Mouse (Mus musculus) intestine, embryonic 15.5 days (tissue): Measurements from ENCODE around the gene 4930402K13Rik. TPM values are rescaled to one million over a fixed set of nuclear protein-coding genes. Genes with fewer than 3 reads are reported as not detected.
"Not testable (repeated sequence)": the region's sequence is repeated elsewhere in the genome, so short reads cannot be mapped to it uniquely, and the experiment has no call there.

Experiments
- ATAC-seq: fragments of 200-750 bp; cut with Nextera tagmentation; 2 replicates; pipeline ENCODE4 v1.8.0; 2017; ENCODE audit warnings: moderate TSS enrichment, moderate library complexity
- H3K27ac ChIP-seq: fragments of 300-500 bp; sonication (generic); 2 replicates; pipeline ENCODE4 v1.5.1; 2015; ENCODE audit warnings: mild to moderate bottlenecking, inconsistent platforms
- H3K27me3 ChIP-seq: fragments of 300-500 bp; sonication (generic); replicated peaks from 2 replicates; pipeline ENCODE4 v1.6.1; 2015; ENCODE audit warnings: inconsistent platforms
- H3K36me3 ChIP-seq: fragments of 300-500 bp; sonication (generic); 2 replicates; pipeline ENCODE4 v1.6.1; 2015; ENCODE audit warnings: inconsistent platforms
- H3K4me1 ChIP-seq: fragments of 300-500 bp; sonication (generic); replicated peaks from 2 replicates; pipeline ENCODE4 v1.6.1; 2015; ENCODE audit warnings: inconsistent platforms
- H3K4me2 ChIP-seq: fragments of 300-500 bp; sonication (generic); replicated peaks from 2 replicates; pipeline ENCODE4 v1.6.1; 2015; ENCODE audit warnings: mild to moderate bottlenecking, inconsistent platforms
- H3K4me3 ChIP-seq: fragments of 300-500 bp; sonication (generic); replicated peaks from 2 replicates; pipeline ENCODE4 v1.5.1; 2015; ENCODE audit warnings: inconsistent platforms
- H3K9ac ChIP-seq: fragments of 300-500 bp; sonication (generic); 2 replicates; pipeline ENCODE4 v1.6.1; 2015; ENCODE audit warnings: inconsistent platforms
- H3K9me3 ChIP-seq: fragments of 300-500 bp; sonication (generic); 2 replicates; pipeline ENCODE4 v1.6.1; 2016; ENCODE audit warnings: inconsistent platforms
- WGBS: fragments of 180-500 bp; shearing (Covaris S2); methylation state at CpG from one replicate; pipeline ENCODE4 v1.1.7; 2015; 5-methylcytosine and 5-hydroxymethylcytosine counted together
- polyA plus RNA-seq: library from polyadenylated mRNA; unstranded; fragments of >200 nt; fragmentation: Nextera tagmentation; extraction: Ambion mirVana; gene quantifications from 2 replicates; pipeline ENCODE4 v1.2.1, GENCODE M21; 2015

Gene 4930402K13Rik
- not detected in 2 replicates for polyA plus RNA-seq

DNA sequence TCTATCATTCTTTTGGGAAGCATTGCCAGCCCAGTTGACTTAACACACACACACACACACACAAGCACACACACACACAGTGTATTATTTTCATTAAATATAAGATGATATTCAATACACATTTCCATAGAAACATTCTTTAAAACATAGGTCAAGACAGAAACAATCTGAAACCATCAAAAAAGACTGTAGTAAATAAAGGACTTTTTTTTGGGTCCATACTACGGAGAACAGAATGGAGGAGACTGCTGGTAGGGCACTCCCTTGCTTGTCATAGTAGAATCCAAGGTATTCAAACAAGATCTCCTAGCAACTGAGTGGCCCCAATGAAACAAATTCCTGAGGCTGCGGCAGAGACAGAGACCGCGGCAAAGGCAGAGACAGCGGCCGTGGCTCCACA is at the start of gene 4930402K13Rik:
4930402K13Rik (plus strand) TSS at position 301 of the 400 bp plus-strand sequence.
- Histone ChIP-seq H3K27me3 (no peaks in the 10 kb centered on the region), H3K4me3 (no peak within 1 kb of the TSS), H3K27ac (no peak within 1 kb of the TSS), H3K9me3 (no peaks in the 10 kb centered on the region), H3K36me3 (no peaks in the 10 kb centered on the region), H3K9ac (no peak within 1 kb of the TSS), H3K4me2 (no peak within 1 kb of the TSS), H3K4me1 (no peaks in the 10 kb centered on the region)
- 93% methylated on average over 6 of the region's 6 CpGs for WGBS
- ATAC-seq = no peak

DNA sequence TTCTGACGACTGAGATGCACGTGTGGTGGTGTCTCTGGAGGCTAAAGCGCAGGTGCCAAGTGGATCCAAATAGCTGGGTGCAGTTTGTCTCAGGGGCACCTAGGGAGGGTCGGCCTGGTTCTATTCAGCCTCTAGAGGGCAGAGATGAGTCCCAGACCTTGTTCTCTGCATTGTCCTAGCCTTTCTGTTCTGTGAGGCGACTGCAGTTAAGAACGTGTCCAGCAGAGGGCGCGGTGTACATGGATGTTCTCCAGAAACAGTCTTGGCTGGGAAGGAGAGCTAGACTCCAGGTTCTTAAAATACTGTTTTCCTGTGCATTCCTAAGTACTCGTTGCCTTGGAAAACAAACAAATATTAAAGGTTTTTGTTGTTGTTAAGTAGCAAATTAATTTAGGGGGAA is 43.4 kb upstream of the 4930402K13Rik start:
- not testable (repeated sequence) for H3K36me3 ChIP-seq, H3K9ac ChIP-seq, H3K4me1 ChIP-seq, H3K27me3 ChIP-seq, H3K4me3 ChIP-seq, H3K4me2 ChIP-seq, ATAC-seq, H3K9me3 ChIP-seq, H3K27ac ChIP-seq
- 27% methylated on average over 8 of the region's 9 CpGs for WGBS

- Histone ChIP-seq H3K9me3 (no peaks in the 10 kb centered on the region), H3K4me2 (no peak overlapping the region), H3K27ac (no peak overlapping the region), H3K4me1 (no peaks in the 10 kb centered on the region), H3K4me3 (no peak overlapping the region), H3K27me3 (no peaks in the 10 kb centered on the region), H3K9ac (no peak overlapping the region), H3K36me3 (no peaks in the 10 kb centered on the region)
- WGBS = 90% methylated on average over 4 of the region's 4 CpGs
- ATAC-seq = no peak
These were observed 42.3 kb upstream of the 4930402K13Rik start for GRCm38 (mm10) chrX:9062101-9062500.

- H3K9me3 ChIP-seq, H3K4me2 ChIP-seq, H3K27ac ChIP-seq, H3K4me1 ChIP-seq, H3K9ac ChIP-seq, H3K4me3 ChIP-seq, H3K27me3 ChIP-seq, ATAC-seq, H3K36me3 ChIP-seq: not testable (repeated sequence)
- 85% methylated on average over 11 of the region's 11 CpGs for WGBS
These were observed 41.6 kb upstream of the 4930402K13Rik start, which contains the start of gene Fthl17f for GRCm38 (mm10) chrX:9062715-9063114. TSS of gene Fthl17f (plus strand) at chrX:9063015.

DNA sequence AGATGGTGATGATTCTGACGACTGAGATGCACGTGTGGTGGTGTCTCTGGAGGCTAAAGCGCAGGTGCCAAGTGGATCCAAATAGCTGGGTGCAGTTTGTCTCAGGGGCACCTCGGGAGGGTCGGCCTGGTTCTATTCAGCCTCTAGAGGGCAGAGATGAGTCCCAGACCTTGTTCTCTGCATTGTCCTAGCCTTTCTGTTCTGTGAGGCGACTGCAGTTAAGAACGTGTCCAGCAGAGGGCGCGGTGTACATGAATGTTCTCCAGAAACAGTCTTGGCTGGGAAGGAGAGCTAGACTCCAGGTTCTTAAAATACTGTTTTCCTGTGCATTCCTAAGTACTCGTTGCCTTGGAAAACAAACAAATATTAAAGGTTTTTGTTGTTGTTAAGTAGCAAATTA is 26.7 kb upstream of the 4930402K13Rik start:
- not testable (repeated sequence) for H3K4me2 ChIP-seq, H3K4me3 ChIP-seq, H3K4me1 ChIP-seq, ATAC-seq, H3K9ac ChIP-seq, H3K27me3 ChIP-seq, H3K9me3 ChIP-seq, H3K36me3 ChIP-seq, H3K27ac ChIP-seq
- 29% methylated on average over 9 of the region's 10 CpGs for WGBS

- H3K27me3 ChIP-seq, H3K4me2 ChIP-seq, ATAC-seq, H3K4me3 ChIP-seq, H3K36me3 ChIP-seq, H3K9ac ChIP-seq, H3K27ac ChIP-seq, H3K4me1 ChIP-seq, H3K9me3 ChIP-seq: not testable (repeated sequence)
These were observed 9.3 kb upstream of the 4930402K13Rik start for GRCm38 (mm10) chrX:9095066-9095465.

DNA sequence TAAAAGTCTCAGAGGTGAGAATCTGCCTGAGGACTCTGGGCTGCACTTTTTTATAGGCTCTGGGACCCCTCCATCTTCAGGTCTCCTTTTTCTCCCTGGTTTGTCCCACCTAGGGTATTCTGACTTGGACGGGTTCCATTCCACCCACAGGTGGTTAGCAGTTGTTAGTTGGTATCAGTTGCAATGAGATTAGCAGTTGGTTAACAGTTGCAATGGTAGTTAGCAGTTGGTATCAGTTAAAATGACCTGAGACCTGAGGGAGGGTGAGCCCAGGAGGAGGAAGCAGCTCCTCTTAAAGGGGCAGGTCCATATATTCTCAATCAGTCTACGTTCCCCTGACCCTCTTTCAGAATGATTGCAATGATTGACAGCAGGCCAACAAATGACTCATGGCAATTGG is 6.0 kb downstream of the 4930402K13Rik start:
- Histone ChIP-seq H3K36me3 (no peaks in the 10 kb centered on the region), H3K27me3 (no peaks in the 10 kb centered on the region), H3K4me3 (no peak overlapping the region), H3K9me3 (no peaks in the 10 kb centered on the region), H3K9ac (no peak overlapping the region), H3K4me1 (no peaks in the 10 kb centered on the region), H3K27ac (no peak overlapping the region), H3K4me2 (no peak overlapping the region)
- WGBS = 52% methylated on average over 2 of the region's 2 CpGs
- ATAC-seq = no peak

- no peaks in the 10 kb centered on the region for H3K36me3 ChIP-seq
- no peaks in the 10 kb centered on the region for H3K4me1 ChIP-seq
- H3K4me3 ChIP-seq = no peak overlapping the region
- no peaks in the 10 kb centered on the region for H3K9me3 ChIP-seq
- no peak for ATAC-seq
- WGBS = 66% methylated on average over 4 of the region's 4 CpGs
- H3K27ac ChIP-seq = no peak overlapping the region
- no peaks in the 10 kb centered on the region for H3K27me3 ChIP-seq
- H3K4me2 ChIP-seq = no peak overlapping the region
- H3K9ac ChIP-seq = no peak overlapping the region
These were observed 20.6 kb downstream of the 4930402K13Rik start for GRCm38 (mm10) chrX:9124928-9125327.

DNA sequence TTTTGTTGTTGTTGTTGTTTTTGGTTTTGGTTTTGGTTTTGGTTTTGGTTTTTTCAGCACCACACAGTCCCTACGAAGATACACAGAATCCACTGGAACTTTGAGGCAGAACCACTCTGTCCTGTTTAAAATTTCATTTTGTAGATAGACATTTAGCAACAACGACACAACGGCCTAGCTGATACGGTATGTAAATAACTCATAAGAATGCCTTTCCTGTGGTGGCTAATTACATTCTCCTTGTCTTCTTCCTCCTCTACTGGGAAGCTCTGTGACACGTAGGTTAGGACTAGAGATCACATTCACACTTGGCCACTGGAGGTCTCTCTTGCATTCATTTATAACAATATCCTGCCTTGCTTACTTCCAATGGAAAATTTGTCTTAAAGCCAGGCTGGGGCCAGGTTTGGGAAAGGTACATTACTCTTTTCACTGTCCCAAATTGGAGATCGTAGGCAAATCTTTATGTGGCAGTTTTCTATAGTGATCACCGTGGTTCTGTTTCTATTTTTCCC is 24.0 kb downstream of the 4930402K13Rik start:
- H3K9ac ChIP-seq = no peak overlapping the region
- 48% methylated on average over 7 of the region's 7 CpGs for WGBS
- no peaks in the 10 kb centered on the region for H3K9me3 ChIP-seq
- no peak for ATAC-seq
- H3K4me1 ChIP-seq = no peaks in the 10 kb centered on the region
- no peak overlapping the region for H3K4me2 ChIP-seq
- no peaks in the 10 kb centered on the region for H3K36me3 ChIP-seq
- no peak overlapping the region for H3K4me3 ChIP-seq
- H3K27ac ChIP-seq = no peak overlapping the region
- H3K27me3 ChIP-seq = no peaks in the 10 kb centered on the region

DNA sequence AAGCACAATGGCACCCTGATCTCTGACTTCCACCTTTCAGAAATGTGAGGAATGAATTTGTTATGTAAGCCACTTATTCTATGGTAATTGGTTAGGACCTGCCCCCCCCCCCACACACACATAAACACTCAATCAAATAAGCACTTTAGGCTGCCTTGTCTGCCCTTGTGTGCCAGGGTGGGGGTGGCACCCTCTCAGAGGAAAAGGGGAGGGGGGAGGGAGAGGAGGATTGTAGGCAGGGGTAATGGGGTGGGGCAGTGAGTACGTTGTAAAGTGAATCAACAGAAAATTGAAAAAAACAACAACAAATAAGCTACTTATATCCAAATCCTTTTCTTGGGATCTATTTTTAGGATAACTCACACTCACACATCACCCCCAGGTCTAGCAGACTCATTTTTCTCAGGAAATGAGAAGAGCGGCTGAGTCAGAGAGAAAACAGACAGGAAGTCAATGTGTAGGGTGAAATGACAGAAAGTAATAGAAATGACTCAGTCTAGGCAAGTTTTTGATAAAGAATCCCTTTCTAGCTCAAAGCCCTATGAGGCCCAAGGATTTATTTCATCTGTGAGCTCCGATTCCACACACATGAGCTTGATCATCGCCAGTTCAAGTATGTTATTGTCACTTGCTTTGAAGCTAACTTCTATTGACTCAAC is 35.1 kb downstream of the 4930402K13Rik start:
- ATAC-seq = no peak
- H3K9ac ChIP-seq = no peak overlapping the region
- H3K27me3 ChIP-seq = no peaks in the 10 kb centered on the region
- H3K27ac ChIP-seq = no peak overlapping the region
- 80% methylated on average over 4 of the region's 4 CpGs for WGBS
- no peak overlapping the region for H3K4me2 ChIP-seq
- H3K36me3 ChIP-seq = no peaks in the 10 kb centered on the region
- H3K9me3 ChIP-seq = no peaks in the 10 kb centered on the region
- H3K4me3 ChIP-seq = no peak overlapping the region
- no peaks in the 10 kb centered on the region for H3K4me1 ChIP-seq

DNA sequence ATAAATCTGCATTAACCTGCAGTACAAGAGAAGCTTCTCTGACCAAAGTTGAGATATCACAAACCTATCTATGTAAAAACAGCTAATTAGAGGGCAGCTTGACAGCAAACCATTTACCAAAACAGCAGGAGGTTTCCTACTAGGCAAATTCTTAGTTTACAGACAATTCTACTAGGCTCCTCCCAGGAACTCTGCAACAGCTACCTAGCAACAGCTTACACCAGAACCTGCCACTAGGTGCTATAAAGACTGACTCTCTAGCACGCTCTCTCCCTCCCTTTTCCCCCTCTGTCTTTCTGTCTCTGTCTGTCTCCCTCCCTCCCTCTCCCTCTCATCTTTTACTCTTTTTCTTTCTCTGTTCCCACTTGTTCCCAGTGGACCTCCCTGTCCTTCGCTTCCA is 38.3 kb downstream of the 4930402K13Rik start:
- Histone ChIP-seq H3K4me3 (no peak overlapping the region), H3K36me3 (no peaks in the 10 kb centered on the region), H3K4me1 (no peaks in the 10 kb centered on the region), H3K27me3 (no peaks in the 10 kb centered on the region), H3K27ac (no peak overlapping the region), H3K9me3 (no peaks in the 10 kb centered on the region), H3K4me2 (no peak overlapping the region), H3K9ac (no peak overlapping the region)
- no peak for ATAC-seq
- WGBS = 52% methylated on average over 2 of the region's 2 CpGs
